Mouse (Mus musculus) limb, embryonic 14.5 days (tissue): ENCODE data around the gene Osgin1. TPM values are rescaled to one million over a fixed set of nuclear protein-coding genes. Genes with fewer than 3 reads are reported as not detected.

Source experiments
- ATAC-seq: fragments of 200-750 bp; cut with Nextera tagmentation; 2 replicates; pipeline ENCODE4 v1.8.0; 2017; ENCODE audit warnings: low read depth, moderate number of reproducible peaks, moderate TSS enrichment; ENCODE audit not compliant: low FRiP score
- DNase-seq: peaks from one replicate; pipeline ENCODE4 v3.0.0-alpha.2; 2015; ENCODE audit warnings: low spot score
- H3K27ac ChIP-seq: fragments of 300-500 bp; sonication (generic); replicated peaks from 2 replicates; pipeline ENCODE4 v1.5.1; 2014; ENCODE audit warnings: low read depth, mild to moderate bottlenecking, low read length, moderate library complexity, mixed read lengths
- H3K27me3 ChIP-seq: fragments of 300-500 bp; sonication (generic); 2 replicates; pipeline ENCODE4 v1.6.1; 2014; ENCODE audit warnings: low read length, mixed read lengths; ENCODE audit not compliant: control insufficient read depth, insufficient read depth
- H3K36me3 ChIP-seq: fragments of 300-500 bp; sonication (generic); 2 replicates; pipeline ENCODE4 v1.6.1; 2014; ENCODE audit warnings: mild to moderate bottlenecking, low read length, moderate library complexity, mixed read lengths; ENCODE audit not compliant: control insufficient read depth, insufficient read depth
- H3K4me1 ChIP-seq: fragments of 300-500 bp; sonication (generic); 2 replicates; pipeline ENCODE4 v1.6.1; 2014; ENCODE audit warnings: antibody characterized with exemption, low read length, mixed read lengths; ENCODE audit not compliant: control insufficient read depth, insufficient read depth
- H3K4me2 ChIP-seq: fragments of 300-500 bp; sonication (generic); replicated peaks from 2 replicates; pipeline ENCODE4 v1.6.1; 2014; ENCODE audit warnings: low read depth, mild to moderate bottlenecking, low read length, moderate library complexity; ENCODE audit not compliant: severe bottlenecking
- H3K4me3 ChIP-seq: fragments of 300-500 bp; sonication (generic); replicated peaks from 2 replicates; pipeline ENCODE4 v1.5.1; 2014; ENCODE audit warnings: low read length
- H3K9ac ChIP-seq: fragments of 300-500 bp; sonication (generic); 2 replicates; pipeline ENCODE4 v1.6.1; 2014; ENCODE audit warnings: mild to moderate bottlenecking, low read depth, low read length, moderate library complexity; ENCODE audit not compliant: severe bottlenecking
- H3K9me3 ChIP-seq: fragments of 300-500 bp; sonication (generic); 2 replicates; pipeline ENCODE4 v1.6.1; 2016; ENCODE audit warnings: low read length; ENCODE audit not compliant: control insufficient read depth
- POLR2A ChIP-seq: fragments of 200-500 bp; IDR thresholded peaks from 2 replicates; pipeline ENCODE4 v1.8.0; 2012; ENCODE audit warnings: inconsistent platforms, mild to moderate bottlenecking, moderate library complexity, borderline replicate concordance; ENCODE audit not compliant: insufficient read depth, insufficient read length; ENCODE audit errors: extremely low read depth
- WGBS: fragments of 180-500 bp; shearing (Covaris S2); extraction: QIAGEN DNeasy Blood & Tissue Kit; methylation state at CpG from one replicate; pipeline ENCODE4 v1.1.7; 2014; 5-methylcytosine and 5-hydroxymethylcytosine counted together
- polyA plus RNA-seq, 2 experiments: library from polyadenylated mRNA; depleted of rRNA in 1 of 2; stranded (reverse) in 1 of 2; unstranded in 1 of 2; fragments of >200 nt; fragmentation: Nextera tagmentation in 1 of 2; extraction: Ambion mirVana in 1 of 2; gene quantifications; 2 replicates each; pipeline versions ENCODE4 v1.2.1 to v1.2.3; 2012 to 2014

Gene Osgin1
- polyA plus RNA-seq, 2 experiments = 2.1 to 2.2 TPM

DNA sequence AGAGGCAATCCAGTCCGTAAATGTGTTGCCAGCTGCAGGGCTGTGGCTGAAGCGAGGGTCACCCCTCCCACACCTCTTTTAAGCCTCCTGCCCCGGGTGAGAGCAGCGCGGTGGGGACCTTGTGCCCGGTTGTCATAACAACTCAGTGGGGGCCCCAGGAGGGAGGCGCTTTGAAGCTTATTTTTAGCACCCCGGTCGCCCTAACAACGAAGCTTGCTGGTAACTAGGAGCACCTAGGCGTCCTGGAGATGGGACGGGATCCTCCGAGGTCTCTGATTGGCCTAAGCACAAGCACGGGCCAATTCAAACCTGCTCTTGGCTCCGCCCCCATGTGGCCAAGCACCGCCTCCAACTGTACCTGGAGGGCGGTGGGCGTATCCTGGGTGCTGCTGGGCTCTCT lies 32.2 kb downstream of the Osgin1 start:
- 2% methylated on average over 17 of the region's 18 CpGs for WGBS
- DNase-seq (no peak), ATAC-seq (0 out of 2 replicates have a peak, but pooled peaks have one; percentile 14)
- 0 out of 2 replicates have a peak, but pooled peaks cover 4% of the 10 kb centered on the region for H3K4me1 ChIP-seq
- H3K27ac ChIP-seq = no peak overlapping the region
- no peaks in the 10 kb centered on the region for H3K36me3 ChIP-seq
- peak overlapping the region; percentile 1; the same call in 1 of the 2 replicates for H3K4me2 ChIP-seq
- H3K9ac ChIP-seq = no peak overlapping the region
- H3K27me3 ChIP-seq = peaks cover 14% of the 10 kb centered on the region; the same call in 1 of the 2 replicates
- no peak overlapping the region for H3K4me3 ChIP-seq
- no peaks in the 10 kb centered on the region for H3K9me3 ChIP-seq
- no peak for TF ChIP-seq POLR2A

DNA sequence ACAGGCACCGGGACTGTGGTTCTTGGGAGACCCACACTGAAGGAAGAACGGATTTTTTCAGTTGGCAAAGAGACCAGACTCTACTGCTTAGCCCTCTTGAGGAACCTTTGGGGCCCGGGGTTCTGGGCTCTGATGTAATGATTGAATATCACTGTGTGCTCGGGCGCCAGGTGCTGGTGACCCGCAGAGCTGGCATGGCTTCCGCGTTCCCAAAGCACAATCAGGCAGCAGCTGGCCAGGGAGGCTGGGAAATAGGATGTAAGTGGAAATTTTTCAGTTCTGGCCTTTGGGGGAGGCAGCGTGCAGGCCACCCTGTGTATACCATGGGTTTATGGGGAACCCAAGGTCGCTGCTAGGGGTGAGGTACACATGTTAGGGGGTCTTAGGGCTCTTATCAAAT lies 32.9 kb downstream of the Osgin1 start:
- no peak overlapping the region for H3K4me2 ChIP-seq
- H3K4me1 ChIP-seq = 0 out of 2 replicates have a peak, but pooled peaks cover 4% of the 10 kb centered on the region
- H3K9me3 ChIP-seq = no peaks in the 10 kb centered on the region
- H3K27me3 ChIP-seq = peaks cover 14% of the 10 kb centered on the region; the same call in 1 of the 2 replicates
- TF ChIP-seq POLR2A = no peak
- no peak overlapping the region for H3K9ac ChIP-seq
- no peak overlapping the region for H3K27ac ChIP-seq
- ATAC-seq (no peak), DNase-seq (no peak)
- 75% methylated on average over 10 of the region's 10 CpGs for WGBS
- H3K4me3 ChIP-seq = no peak overlapping the region
- H3K36me3 ChIP-seq = no peaks in the 10 kb centered on the region

- TF ChIP-seq POLR2A = no peak
- no peak overlapping the region for H3K4me3 ChIP-seq
- no peaks in the 10 kb centered on the region for H3K36me3 ChIP-seq
- no peak overlapping the region for H3K9ac ChIP-seq
- no peaks in the 10 kb centered on the region for H3K9me3 ChIP-seq
- ATAC-seq (no peak), DNase-seq (no peak)
- peaks cover 14% of the 10 kb centered on the region; the same call in 1 of the 2 replicates for H3K27me3 ChIP-seq
- H3K4me2 ChIP-seq = no peak overlapping the region
- H3K4me1 ChIP-seq = 0 out of 2 replicates have a peak, but pooled peaks cover 4% of the 10 kb centered on the region
- H3K27ac ChIP-seq = no peak overlapping the region
- WGBS = 82% methylated on average over 8 of the region's 8 CpGs
Observed at GRCm38 (mm10) chr8:119468091-119468490, 34.2 kb downstream of the Osgin1 start.

GRCm38 (mm10) chr8:119478684-119479083 lies 44.8 kb downstream of the Osgin1 start:
- Histone ChIP-seq H3K36me3 (no peaks in the 10 kb centered on the region), H3K4me1 (no peaks in the 10 kb centered on the region), H3K4me3 (no peak overlapping the region), H3K9ac (no peak overlapping the region), H3K27ac (no peak overlapping the region), H3K4me2 (no peak overlapping the region), H3K27me3 (no peaks in the 10 kb centered on the region), H3K9me3 (no peaks in the 10 kb centered on the region)
- TF ChIP-seq POLR2A = no peak
- no peak for DNase-seq
- ATAC-seq = no peak
- 14% methylated on average over 5 of the region's 5 CpGs for WGBS

DNA sequence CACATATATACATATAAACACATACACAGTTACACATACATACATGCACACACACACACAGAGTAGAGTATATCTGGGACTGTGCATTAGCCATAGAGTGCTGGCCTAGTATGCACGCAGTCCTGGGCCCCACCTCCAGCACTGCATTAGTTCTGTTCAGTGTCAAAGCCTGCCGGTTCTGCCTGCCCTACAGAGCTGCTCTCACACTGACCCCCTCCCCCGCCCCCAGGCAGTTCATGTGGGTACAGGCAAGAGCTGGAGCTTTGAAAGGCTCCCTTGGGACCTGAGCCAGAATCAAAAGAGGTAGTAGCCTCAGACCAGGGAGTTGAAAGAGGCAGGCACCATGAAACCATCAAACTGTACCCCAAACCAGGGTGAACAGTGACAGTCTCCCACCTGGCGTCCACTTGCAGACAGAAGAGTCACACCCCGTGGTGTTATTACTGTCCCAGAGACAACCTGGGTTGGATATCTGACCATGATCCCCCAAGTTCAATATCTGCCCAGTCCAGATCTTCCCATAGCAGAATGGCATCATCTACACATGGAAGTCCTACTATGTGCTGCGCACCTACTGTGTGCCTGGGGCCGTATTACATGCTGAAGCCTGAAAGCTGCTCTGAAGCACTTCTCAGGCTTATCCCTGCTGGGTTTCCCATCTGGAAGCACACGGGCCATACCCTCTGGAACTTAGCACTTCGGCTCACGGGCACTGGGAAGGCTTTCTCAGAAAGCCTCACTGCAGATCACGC lies 50.4 kb downstream of the Osgin1 start:
- no peaks in the 10 kb centered on the region for H3K27me3 ChIP-seq
- no peaks in the 10 kb centered on the region for H3K4me1 ChIP-seq
- no peak overlapping the region for H3K4me3 ChIP-seq
- DNase-seq = no peak
- no peak overlapping the region for H3K4me2 ChIP-seq
- no peak for ATAC-seq
- no peak overlapping the region for H3K9ac ChIP-seq
- no peak overlapping the region for H3K27ac ChIP-seq
- TF ChIP-seq POLR2A = no peak
- no peaks in the 10 kb centered on the region for H3K36me3 ChIP-seq
- WGBS = 79% methylated on average over 11 of the region's 11 CpGs
- no peaks in the 10 kb centered on the region for H3K9me3 ChIP-seq

DNA sequence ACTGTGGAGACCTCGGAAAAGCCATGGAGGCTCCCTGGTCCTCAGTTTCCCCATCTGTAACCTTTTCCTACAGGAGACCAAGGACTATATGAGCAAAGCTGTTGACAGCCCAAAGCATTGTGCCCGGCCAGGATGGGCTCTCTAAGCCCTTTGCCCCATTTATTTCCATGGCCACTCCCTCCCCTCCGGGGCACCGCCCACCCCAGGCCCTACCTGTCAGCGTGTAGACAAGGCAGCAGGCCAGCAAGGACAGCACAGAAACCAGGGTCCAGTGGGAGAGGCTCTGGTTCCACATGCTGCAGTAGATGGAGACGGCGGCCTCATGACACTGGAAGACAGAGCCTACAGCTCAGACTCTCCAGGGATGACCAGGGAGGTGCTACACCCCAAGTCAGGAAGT lies 53.2 kb downstream of the Osgin1 start:
- Histone ChIP-seq H3K9ac (no peak overlapping the region), H3K27me3 (no peaks in the 10 kb centered on the region), H3K4me1 (peaks cover 3% of the 10 kb centered on the region; the same call in 1 of the 2 replicates), H3K9me3 (no peaks in the 10 kb centered on the region), H3K4me2 (no peak overlapping the region), H3K27ac (no peak overlapping the region), H3K36me3 (no peaks in the 10 kb centered on the region), H3K4me3 (no peak overlapping the region)
- WGBS = 79% methylated on average over 7 of the region's 7 CpGs
- ATAC-seq (no peak), DNase-seq (no peak)
- no peak for TF ChIP-seq POLR2A

Other genes with a start within 250 kb of the Osgin1 start
- gene Hsbp1, start 89.6 kb upstream of the Osgin1 start, polyA plus RNA-seq (2012; rRNA removed) = 180 and 214 TPM in 2 replicates
- 327 and 340 TPM in 2 replicates for gene Hsbp1, start 89.6 kb upstream of the Osgin1 start, polyA plus RNA-seq (2014; fragmentation: Nextera tagmentation; extraction: Ambion mirVana)
- gene Mlycd, start 39.2 kb upstream of the Osgin1 start, polyA plus RNA-seq (2012; rRNA removed) = 13.6 and 14.8 TPM in 2 replicates
- 17.0 and 19.1 TPM in 2 replicates for gene Mlycd, start 39.2 kb upstream of the Osgin1 start, polyA plus RNA-seq (2014; fragmentation: Nextera tagmentation; extraction: Ambion mirVana)
- 7.8 and 9.5 TPM in 2 replicates for gene Necab2, start 12.6 kb downstream of the Osgin1 start, polyA plus RNA-seq (2012; rRNA removed)
- 2.2 and 2.6 TPM in 2 replicates for gene Necab2, start 12.6 kb downstream of the Osgin1 start, polyA plus RNA-seq (2014; fragmentation: Nextera tagmentation; extraction: Ambion mirVana)
- 0.29 and 0.51 TPM in 2 replicates for gene Slc38a8, start 67.6 kb downstream of the Osgin1 start, polyA plus RNA-seq (2012; rRNA removed)
- not detected in 2 replicates for gene Slc38a8, start 67.6 kb downstream of the Osgin1 start, polyA plus RNA-seq (2014; fragmentation: Nextera tagmentation; extraction: Ambion mirVana)
- 155 and 179 TPM in 2 replicates for gene Mbtps1, start 124.6 kb downstream of the Osgin1 start, polyA plus RNA-seq (2012; rRNA removed)
- 122 and 125 TPM in 2 replicates for gene Mbtps1, start 124.6 kb downstream of the Osgin1 start, polyA plus RNA-seq (2014; fragmentation: Nextera tagmentation; extraction: Ambion mirVana)
- 15.5 and 17.2 TPM in 2 replicates for gene Hsdl1, start 141.1 kb downstream of the Osgin1 start, polyA plus RNA-seq (2012; rRNA removed)
- 31.3 and 34.2 TPM in 2 replicates for gene Hsdl1, start 141.1 kb downstream of the Osgin1 start, polyA plus RNA-seq (2014; fragmentation: Nextera tagmentation; extraction: Ambion mirVana)
- 0.04 and 0.06 TPM in 2 replicates for gene Dnaaf1, start 141.1 kb downstream of the Osgin1 start, polyA plus RNA-seq (2012; rRNA removed)
- not detected in 2 replicates for gene Dnaaf1, start 141.1 kb downstream of the Osgin1 start, polyA plus RNA-seq (2014; fragmentation: Nextera tagmentation; extraction: Ambion mirVana)
- 18.4 and 28.4 TPM in 2 replicates for gene Taf1c, start 171.1 kb downstream of the Osgin1 start, polyA plus RNA-seq (2012; rRNA removed)
- gene Taf1c, start 171.1 kb downstream of the Osgin1 start, polyA plus RNA-seq (2014; fragmentation: Nextera tagmentation; extraction: Ambion mirVana) = 11.3 and 13.0 TPM in 2 replicates
- gene Adad2, start 178.6 kb downstream of the Osgin1 start, polyA plus RNA-seq (2012; rRNA removed) = 0.38 and 0.41 TPM in 2 replicates
- 0.10 TPM in 1 of 2 replicates, not detected in the other for gene Adad2, start 178.6 kb downstream of the Osgin1 start, polyA plus RNA-seq (2014; fragmentation: Nextera tagmentation; extraction: Ambion mirVana)
- gene Kcng4, start 201.6 kb downstream of the Osgin1 start, polyA plus RNA-seq (2012; rRNA removed) = 0.11 and 0.13 TPM in 2 replicates
- gene Kcng4, start 201.6 kb downstream of the Osgin1 start, polyA plus RNA-seq (2014; fragmentation: Nextera tagmentation; extraction: Ambion mirVana) = 0.12 and 0.14 TPM in 2 replicates
- gene Wfdc1, start 232.2 kb downstream of the Osgin1 start, polyA plus RNA-seq (2012; rRNA removed) = 0.91 and 0.93 TPM in 2 replicates
- 0.33 and 0.80 TPM in 2 replicates for gene Wfdc1, start 232.2 kb downstream of the Osgin1 start, polyA plus RNA-seq (2014; fragmentation: Nextera tagmentation; extraction: Ambion mirVana)